Mouse (Mus musculus) activated CD4-positive, CD25-positive, alpha-beta regulatory T cell (primary cell): ENCODE measurements around the gene Gm49322. TPM values are rescaled to one million over a fixed set of nuclear protein-coding genes. Genes with fewer than 3 reads are reported as not detected.

ENCODE experiments used
- polyA plus RNA-seq, 2 experiments: library from polyadenylated mRNA; unstranded; fragments of 100-300 nt; shearing (Covaris generic); gene quantifications; one replicate each; pipeline ENCODE4 v1.2.1; 2017

Gene Gm49322
- polyA plus RNA-seq = 10 to 100 TPM in 1 of 2 experiments, 1 to 10 TPM in 1; 6.5 to 15.3 TPM

GRCm38 (mm10) chr10:80605721-80606120 is at the start of gene Gm49322:
Gene Gm49322, plus strand, starts transcription at chr10:80606021.

DNA sequence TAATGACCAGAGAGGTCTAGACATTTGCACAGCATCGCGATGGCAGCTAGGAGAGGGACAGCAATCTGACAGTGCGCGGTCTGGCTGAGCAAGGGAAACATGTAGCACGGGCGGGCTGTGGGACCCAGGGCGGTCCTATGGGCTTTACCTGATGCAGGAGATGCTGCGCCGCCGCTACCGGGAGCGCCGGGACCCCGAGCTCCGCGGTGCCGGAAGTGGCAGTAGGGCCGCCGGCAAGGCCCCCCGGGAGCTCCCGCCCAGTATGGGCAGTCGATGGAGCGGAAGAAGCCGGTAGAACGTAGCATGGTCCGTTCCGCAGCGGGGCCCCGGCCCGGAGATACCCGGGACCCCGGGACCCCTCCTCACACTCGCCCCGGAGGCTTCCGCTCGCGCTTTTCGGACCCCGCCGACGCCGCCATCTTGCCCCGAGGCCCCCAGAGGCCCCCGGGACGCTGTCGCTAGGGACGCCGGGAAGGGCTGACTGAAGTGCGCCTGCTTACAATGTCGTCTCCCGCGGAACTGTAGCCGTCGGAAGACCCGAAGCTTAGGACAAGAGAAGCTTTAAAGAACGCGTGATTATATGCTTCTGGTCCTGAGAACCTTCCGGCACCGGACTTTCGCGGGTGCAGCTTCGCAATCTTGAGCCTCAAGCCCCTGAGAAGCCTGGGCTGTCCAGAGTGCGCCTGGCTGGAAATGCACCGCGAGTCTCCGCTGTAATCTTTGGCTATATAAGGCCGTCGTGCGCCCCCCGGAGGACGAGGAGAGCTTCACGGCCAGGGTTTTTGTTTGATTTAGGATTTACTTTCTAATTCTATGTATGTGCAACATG is 44.5 kb upstream of the Gm49322 start, which contains the start of gene Rexo1:
Gene Rexo1, minus strand, starts transcription at position 445 of the 829 bp plus-strand sequence.

DNA sequence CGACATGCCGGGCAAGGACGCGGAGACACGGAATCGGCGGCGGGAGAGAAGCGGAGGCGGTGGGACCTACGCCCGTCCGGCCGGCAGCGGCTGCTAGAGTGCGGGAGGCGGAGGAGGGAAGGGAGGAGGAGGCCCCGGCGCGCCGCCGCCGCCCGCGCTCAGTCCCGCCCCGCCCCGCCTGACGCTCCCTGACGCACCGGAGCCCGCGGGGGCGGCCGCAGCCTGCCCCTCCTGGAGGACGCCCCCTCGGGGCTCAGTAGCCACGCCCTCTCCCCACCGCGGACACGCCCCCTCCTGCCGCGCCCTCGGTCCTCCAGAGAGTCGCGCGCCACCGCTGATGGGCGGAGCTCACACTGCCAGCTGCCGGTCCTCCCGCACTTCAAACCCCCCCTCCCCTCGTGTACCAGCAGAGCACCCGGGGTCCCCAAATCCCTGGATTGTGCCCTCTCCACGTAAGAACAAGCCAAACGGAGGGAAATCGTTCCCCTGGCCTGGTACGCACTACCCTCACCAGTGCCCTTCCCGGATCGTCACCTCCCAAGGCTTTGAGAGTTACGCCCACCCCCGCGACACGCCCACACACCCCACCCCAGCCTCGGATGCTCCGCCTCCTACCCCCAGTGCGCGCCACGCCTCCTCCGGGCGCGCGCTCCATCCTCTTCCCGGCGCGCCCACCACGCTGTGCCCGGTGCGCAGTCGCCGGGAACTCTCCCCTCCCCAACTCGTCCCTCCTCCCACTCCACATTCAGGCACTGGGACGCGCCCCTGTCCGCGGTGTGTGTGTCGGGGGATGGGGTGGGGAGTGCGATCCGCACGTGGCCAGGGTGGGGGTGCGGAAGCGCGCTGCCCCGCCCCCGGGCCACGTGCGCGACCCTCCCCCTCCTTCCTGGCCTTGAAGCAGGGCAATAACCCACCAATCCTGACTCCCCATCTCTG is 28.4 kb upstream of the Gm49322 start, which contains the start of gene Klf16:
Gene Klf16, minus strand, starts transcription at position 127 of the 936 bp plus-strand sequence.

DNA sequence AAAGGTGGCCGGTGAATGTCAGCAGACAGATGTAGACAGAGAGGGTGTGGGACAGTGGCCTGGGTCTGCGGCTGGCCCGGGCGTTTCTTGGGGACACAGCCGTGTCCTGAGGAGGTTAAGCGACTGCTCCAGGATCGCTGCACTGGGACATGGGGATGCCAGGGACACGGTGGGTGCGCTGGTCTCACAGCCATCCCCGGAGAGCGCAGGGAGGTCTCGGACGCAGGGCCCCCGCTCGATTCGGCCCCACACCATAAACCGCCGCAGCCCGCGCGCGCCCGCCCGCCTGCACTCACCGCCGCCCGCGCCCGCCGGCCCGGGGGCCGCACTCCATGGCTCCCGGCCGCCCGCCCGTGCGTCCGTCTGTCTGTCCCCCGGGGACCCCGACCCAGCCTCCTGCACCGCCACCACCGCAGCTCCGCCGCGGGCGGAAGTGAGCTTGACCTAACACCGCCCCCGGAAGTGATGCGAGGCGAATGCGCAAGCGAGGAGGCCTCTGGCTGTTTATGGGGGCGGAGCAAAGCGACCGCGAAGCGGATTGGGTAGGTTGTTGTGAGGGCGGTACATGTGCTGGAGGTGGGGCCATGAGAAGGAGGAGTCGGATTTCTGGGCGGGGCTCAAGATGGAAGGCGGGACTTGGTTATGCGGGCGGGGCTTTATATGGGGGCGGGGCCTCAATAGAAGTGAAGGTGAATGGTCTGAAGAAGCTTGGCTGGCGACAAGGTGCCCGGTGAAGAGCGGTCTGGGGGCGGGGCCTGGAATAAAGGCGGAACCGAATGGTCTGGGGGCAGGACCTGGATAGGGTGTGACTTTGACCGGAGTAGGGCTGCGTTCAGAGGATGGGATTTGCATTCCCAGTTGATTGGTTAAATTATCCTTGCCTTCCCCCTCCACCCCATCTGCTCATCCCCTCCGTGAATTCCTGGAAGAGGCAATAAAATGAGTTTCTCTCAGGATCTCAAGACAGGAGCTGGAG is 15.7 kb upstream of the Gm49322 start, which contains the start of gene Abhd17a:
Gene Abhd17a, minus strand, starts transcription at position 463 of the 976 bp plus-strand sequence.

GRCm38 (mm10) chr10:80602698-80603325 is 3.0 kb upstream of the Gm49322 start, which contains the start of the genes Scamp4 and Adat3:
Gene Scamp4, plus strand, starts transcription at chr10:80602872.
Gene Adat3, plus strand, starts transcription at chr10:80602880.

GRCm38 (mm10) chr10:80622661-80623456 is 17.0 kb downstream of the Gm49322 start, which contains the start of gene Csnk1g2:
Gene Csnk1g2, plus strand, starts transcription at chr10:80622838.

DNA sequence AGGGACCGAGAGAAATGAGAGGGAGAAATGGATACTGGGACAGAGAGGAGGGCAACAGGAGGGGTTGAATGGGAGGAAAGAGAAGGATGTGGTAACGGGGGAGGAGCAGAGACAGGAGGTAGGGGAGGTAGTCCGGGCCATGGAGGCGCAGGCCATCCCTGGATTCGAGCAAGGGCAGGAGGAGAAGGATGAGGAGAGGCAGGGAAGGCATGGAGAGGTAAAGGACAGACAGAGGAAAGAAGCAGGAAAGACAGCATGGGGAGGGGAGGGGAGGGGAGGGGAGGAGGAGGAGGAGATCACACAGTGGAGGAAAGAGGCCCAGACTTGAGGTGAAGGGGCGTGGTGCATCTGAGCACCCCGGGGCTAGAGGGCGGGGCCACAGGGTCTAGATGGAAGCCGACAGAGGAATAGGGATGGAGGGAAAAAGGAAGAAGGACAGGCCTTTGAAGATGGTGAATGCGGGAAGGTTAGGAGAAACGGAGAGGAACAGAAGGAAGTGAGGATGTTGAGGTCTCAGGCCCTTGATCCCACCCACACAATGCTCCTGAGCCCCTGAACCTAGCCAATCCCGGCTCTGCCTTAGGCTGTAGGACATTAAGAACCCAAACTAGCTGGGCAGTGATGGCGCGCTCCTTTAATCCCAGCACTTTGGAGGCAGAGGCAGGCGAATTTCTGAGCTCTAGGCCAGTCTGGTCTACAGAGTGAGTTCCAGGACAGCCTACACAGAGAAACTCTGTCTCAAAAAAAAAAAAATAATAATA is 51.2 kb downstream of the Gm49322 start, which contains the start of gene Btbd2:
Gene Btbd2, minus strand, starts transcription at position 209 of the 761 bp plus-strand sequence.

Other genes starting within 250 kb of the Gm49322 start
- gene Plk5, start 249.6 kb upstream of the Gm49322 start, polyA plus RNA-seq = not detected
- gene Mex3d, start 218.4 kb upstream of the Gm49322 start, polyA plus RNA-seq = 1 to 10 TPM; 3.3 to 4.1 TPM
- gene Mbd3, start 206.5 kb upstream of the Gm49322 start, polyA plus RNA-seq = 100 to 1,000 TPM; 134 to 152 TPM
- gene Uqcr11, start 199.2 kb upstream of the Gm49322 start, polyA plus RNA-seq = 100 to 1,000 TPM; 265 TPM
- gene Tcf3, start 172.4 kb upstream of the Gm49322 start, polyA plus RNA-seq = 100 to 1,000 TPM; 101 to 107 TPM
- under 1 TPM; 0.06 to 0.12 TPM for gene Onecut3, start 111.2 kb upstream of the Gm49322 start, polyA plus RNA-seq
- under 1 TPM in 1 of 2 experiments, not detected in 1; 0.04 TPM for gene Atp8b3, start 66.9 kb upstream of the Gm49322 start, polyA plus RNA-seq
- 10 to 100 TPM; 36.5 to 38.7 TPM for gene Rexo1, start 44.5 kb upstream of the Gm49322 start, polyA plus RNA-seq
- 10 to 100 TPM in 1 of 2 experiments, 1 to 10 TPM in 1; 7.3 to 11.4 TPM for gene Klf16, start 28.7 kb upstream of the Gm49322 start, polyA plus RNA-seq
- 100 to 1,000 TPM; 169 to 195 TPM for gene Abhd17a, start 15.7 kb upstream of the Gm49322 start, polyA plus RNA-seq
- 100 to 1,000 TPM in 1 of 2 experiments, 10 to 100 TPM in 1; 96.4 to 124 TPM for gene Scamp4, start 3.1 kb upstream of the Gm49322 start, polyA plus RNA-seq
- 1 to 10 TPM; 4.7 to 6.4 TPM for gene Adat3, start 3.1 kb upstream of the Gm49322 start, polyA plus RNA-seq
- gene Csnk1g2, start 16.8 kb downstream of the Gm49322 start, polyA plus RNA-seq = 100 to 1,000 TPM; 228 to 252 TPM
- 10 to 100 TPM; 20.1 to 27.7 TPM for gene Btbd2, start 51.0 kb downstream of the Gm49322 start, polyA plus RNA-seq
- gene Mknk2, start 72.1 kb downstream of the Gm49322 start, polyA plus RNA-seq = 100 to 1,000 TPM; 110 to 242 TPM
- 100 to 1,000 TPM; 213 to 321 TPM for gene Mob3a, start 96.0 kb downstream of the Gm49322 start, polyA plus RNA-seq
- 100 to 1,000 TPM; 121 to 131 TPM for gene Izumo4, start 96.2 kb downstream of the Gm49322 start, polyA plus RNA-seq
- 10 to 100 TPM; 38.5 to 75.7 TPM for gene Ap3d1, start 136.2 kb downstream of the Gm49322 start, polyA plus RNA-seq
- gene Dot1l, start 149.2 kb downstream of the Gm49322 start, polyA plus RNA-seq = 10 to 100 TPM; 14.8 to 15.7 TPM
- gene Sf3a2, start 192.2 kb downstream of the Gm49322 start, polyA plus RNA-seq = 10 to 100 TPM; 64.0 to 79.5 TPM
- gene Plekhj1, start 192.6 kb downstream of the Gm49322 start, polyA plus RNA-seq = 100 to 1,000 TPM; 224 to 242 TPM
- gene Amh, start 199.2 kb downstream of the Gm49322 start, polyA plus RNA-seq = not detected
- gene Jsrp1, start 207.5 kb downstream of the Gm49322 start, polyA plus RNA-seq = under 1 TPM in 1 of 2 experiments, not detected in 1; 0.53 TPM
- gene Oaz1, start 220.6 kb downstream of the Gm49322 start, polyA plus RNA-seq = 1,000 to 10,000 TPM; 2,247 to 2,345 TPM
- under 1 TPM in 1 of 2 experiments, not detected in 1; 0.21 TPM for gene Lingo3, start 238.0 kb downstream of the Gm49322 start, polyA plus RNA-seq
- gene Lsm7, start 249.2 kb downstream of the Gm49322 start, polyA plus RNA-seq = 100 to 1,000 TPM; 151 to 243 TPM
- 10 to 100 TPM; 20.9 to 29.3 TPM for gene Sppl2b, start 249.3 kb downstream of the Gm49322 start, polyA plus RNA-seq